Mouse (Mus musculus) bone marrow, adult 2 months (tissue): Measurements from ENCODE around the gene 4930415O20Rik.

Source experiments
- CTCF ChIP-seq: fragments of 200-500 bp; IDR thresholded peaks from 2 replicates; pipeline ENCODE4 v1.5.1; 2011; ENCODE audit warnings: low read length, control low read depth; ENCODE audit not compliant: control insufficient read depth, insufficient read depth
- POLR2A ChIP-seq: fragments of 200-500 bp; IDR thresholded peaks from 2 replicates; pipeline ENCODE4 v1.6.1; 2011; ENCODE audit warnings: low read depth, mild to moderate bottlenecking, control low read depth, low read length, borderline replicate concordance; ENCODE audit not compliant: control insufficient read depth

- no peak for TF ChIP-seq POLR2A
- TF ChIP-seq CTCF, result no peak
Observed at GRCm38 (mm10) chr15:98589640-98590336, 19.0 kb downstream of the 4930415O20Rik start.
